Mouse (Mus musculus): Measurements from ENCODE around the gene Khdrbs1.
"Not testable (repeated sequence)": the region's sequence is repeated elsewhere in the genome, so short reads cannot be mapped to it uniquely, and the experiment has no call there.

- not testable (repeated sequence) for TF ChIP-seq CTCF, POLR2A (IDR thresholded peaks at IDR 0.05; ENCODE audit: extremely low read depth, insufficient read depth, low read length)
Observed at GRCm38 (mm10) chr4:129762496-129762895, 20.4 kb upstream of the Khdrbs1 start.

Data from cortical plate, adult 2 months (tissue).